Mouse (Mus musculus): ENCODE results near the gene Cyp2d22.
"Not testable (repeated sequence)": the region's sequence is repeated elsewhere in the genome, so short reads cannot be mapped to it uniquely, and the experiment has no call there.

Gene Cyp2d22

GRCm38 (mm10) chr15:82376393-82377138 is 3.5 kb downstream of the Cyp2d22 start:
- DNase-seq (ENCODE audit: low spot score) = peak; percentile 57

- no peak for DNase-seq (ENCODE audit: low spot score)
Observed at GRCm38 (mm10) chr15:82375855-82376254, 4.2 kb downstream of the Cyp2d22 start.

- no peak for DNase-seq (ENCODE audit: low spot score)
Observed at GRCm38 (mm10) chr15:82374437-82374836, 5.6 kb downstream of the Cyp2d22 start.

DNA sequence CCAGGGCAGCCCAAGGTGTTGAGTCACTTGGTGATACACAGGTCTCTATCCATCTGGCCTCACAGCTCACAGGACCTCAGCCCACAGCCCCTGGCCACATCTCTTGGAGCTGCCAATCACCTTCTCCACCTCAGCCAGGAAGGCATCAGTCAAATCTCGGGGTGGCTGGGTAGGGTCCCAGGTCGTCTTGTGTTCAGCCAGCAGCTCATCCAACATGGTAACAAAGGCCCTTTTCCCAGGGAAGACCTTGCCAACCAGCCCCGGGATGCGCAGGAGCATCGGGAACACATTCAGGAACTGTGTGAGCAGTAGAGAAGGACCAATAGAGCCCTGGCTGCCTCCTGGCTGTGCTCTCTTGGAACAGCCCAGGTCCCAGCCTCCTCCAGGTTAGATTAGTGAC is 7.1 kb downstream of the Cyp2d22 start:
- DNase-seq (ENCODE audit: low spot score) = no peak

- no peak for DNase-seq (ENCODE audit: low spot score)
Observed at GRCm38 (mm10) chr15:82372446-82372845, 7.6 kb downstream of the Cyp2d22 start.

- no peak for DNase-seq (ENCODE audit: low spot score)
Observed at GRCm38 (mm10) chr15:82368851-82369250, 11.2 kb downstream of the Cyp2d22 start.

GRCm38 (mm10) chr15:82368146-82368545 is 11.9 kb downstream of the Cyp2d22 start:
- no peak for DNase-seq (ENCODE audit: low spot score)

DNA sequence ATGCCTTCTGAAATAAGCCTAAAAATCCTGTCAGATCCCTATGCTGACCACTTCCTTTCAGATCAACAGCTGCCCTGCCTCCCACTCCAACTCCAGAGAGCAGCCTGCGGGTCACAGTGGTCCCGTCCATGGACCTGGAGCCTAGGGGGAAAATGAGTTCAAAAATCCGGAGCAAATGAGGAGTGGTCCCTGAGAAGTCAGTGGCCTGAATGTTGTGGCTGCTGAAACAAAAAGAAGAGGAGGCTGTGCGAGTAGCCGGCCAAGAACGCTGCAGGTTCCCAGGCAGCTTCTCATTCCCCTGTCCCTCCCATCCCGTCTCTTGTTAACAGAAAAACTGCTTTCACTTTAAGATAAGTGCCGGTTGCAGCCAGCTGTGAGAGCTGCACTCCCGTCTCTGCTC is 15.5 kb downstream of the Cyp2d22 start:
- DNase-seq (ENCODE audit: low spot score) = not testable (repeated sequence)

DNA sequence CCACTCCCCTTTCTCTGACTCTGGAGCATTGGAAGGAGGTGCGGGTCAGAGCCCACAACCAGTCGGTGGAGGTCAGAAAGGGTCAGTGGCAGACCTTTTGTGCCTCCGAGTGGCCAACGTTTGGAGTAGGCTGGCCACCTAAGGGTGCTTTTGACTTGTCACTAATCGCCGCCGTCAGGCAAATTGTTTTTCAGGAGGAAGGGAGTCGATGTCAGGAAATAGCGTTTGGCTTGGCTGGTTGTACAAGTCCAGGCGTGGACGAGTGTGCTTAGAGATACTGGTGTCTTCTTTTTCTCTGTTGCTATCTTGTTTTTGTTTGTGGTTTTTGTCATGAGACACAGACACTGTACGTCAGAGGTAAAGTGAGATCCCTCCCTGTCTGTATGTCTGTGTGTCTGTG is 16.3 kb downstream of the Cyp2d22 start:
- not testable (repeated sequence) for DNase-seq (ENCODE audit: low spot score)

GRCm38 (mm10) chr15:82362234-82362633 is 17.8 kb downstream of the Cyp2d22 start:
- no peak for DNase-seq (ENCODE audit: low spot score)

- DNase-seq (ENCODE audit: low spot score) = no peak
Observed at GRCm38 (mm10) chr15:82361459-82362018, 18.5 kb downstream of the Cyp2d22 start.

- DNase-seq (ENCODE audit: low spot score) = no peak
Observed at GRCm38 (mm10) chr15:82358431-82359260, 21.4 kb downstream of the Cyp2d22 start.

DNA sequence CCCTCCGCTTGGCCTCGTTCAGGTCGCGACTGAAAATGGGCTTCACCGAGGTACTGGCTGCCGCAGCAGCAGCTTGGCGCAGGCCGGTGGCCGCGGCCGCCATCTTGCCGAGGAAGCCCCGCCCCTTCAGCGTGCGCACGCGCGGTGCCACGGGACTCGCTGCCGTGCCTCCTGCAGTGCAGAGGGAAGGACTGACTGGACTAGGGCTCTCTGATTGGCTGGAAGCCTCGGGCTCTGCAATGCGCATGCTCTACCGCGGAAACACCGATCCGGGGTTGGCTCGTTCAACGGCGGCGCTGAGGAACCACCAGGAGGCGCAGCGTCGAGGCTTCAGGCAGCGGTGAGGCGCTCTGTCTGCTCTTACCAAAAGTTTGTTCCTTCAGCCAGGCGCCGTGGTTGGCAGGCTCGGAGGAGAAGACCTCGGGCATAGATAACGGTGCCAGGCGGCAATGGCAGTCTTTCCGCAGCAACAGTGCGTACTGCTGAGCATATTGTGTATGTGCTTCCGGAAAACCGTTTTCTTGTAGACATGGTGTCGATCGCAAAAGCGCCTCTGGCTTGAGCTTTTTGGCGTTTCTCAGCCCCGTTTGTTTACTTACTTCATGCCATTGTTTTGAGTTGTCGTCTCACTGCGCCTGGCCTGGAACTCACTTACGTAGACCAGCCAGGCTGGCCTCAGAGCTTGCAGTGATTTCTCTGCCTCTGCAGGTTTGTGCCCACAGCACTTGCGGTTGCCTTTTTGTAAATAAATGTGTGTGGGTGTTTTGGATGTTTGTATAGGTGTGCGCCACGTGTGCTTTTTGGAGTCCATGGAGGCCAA is 25.7 kb downstream of the Cyp2d22 start, which contains the start of gene Ndufa6:
Gene Ndufa6 (minus strand): TSS at position 197 of the 820 bp plus-strand sequence.
- DNase-seq (ENCODE audit: low spot score) = peak; percentile 98

DNA sequence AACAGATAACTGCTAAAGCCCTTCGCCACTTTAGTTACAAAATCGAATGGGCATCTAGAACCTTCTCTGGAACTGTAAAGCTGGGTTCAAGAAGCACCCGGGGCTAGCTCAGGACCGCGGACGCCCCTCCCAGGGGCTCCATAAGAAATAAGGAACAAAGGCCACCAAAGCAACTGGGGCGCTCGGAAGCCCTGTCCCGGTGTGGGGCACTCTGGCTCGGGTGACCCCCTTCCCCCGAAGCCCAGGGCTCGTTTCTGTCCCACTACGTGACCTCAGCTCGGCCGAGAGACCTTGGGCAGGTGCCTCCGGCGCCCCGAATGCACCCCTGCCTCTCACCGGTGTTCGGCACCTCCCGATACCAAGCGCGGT is 26.3 kb downstream of the Cyp2d22 start:
- DNase-seq (ENCODE audit: low spot score) = no peak

DNA sequence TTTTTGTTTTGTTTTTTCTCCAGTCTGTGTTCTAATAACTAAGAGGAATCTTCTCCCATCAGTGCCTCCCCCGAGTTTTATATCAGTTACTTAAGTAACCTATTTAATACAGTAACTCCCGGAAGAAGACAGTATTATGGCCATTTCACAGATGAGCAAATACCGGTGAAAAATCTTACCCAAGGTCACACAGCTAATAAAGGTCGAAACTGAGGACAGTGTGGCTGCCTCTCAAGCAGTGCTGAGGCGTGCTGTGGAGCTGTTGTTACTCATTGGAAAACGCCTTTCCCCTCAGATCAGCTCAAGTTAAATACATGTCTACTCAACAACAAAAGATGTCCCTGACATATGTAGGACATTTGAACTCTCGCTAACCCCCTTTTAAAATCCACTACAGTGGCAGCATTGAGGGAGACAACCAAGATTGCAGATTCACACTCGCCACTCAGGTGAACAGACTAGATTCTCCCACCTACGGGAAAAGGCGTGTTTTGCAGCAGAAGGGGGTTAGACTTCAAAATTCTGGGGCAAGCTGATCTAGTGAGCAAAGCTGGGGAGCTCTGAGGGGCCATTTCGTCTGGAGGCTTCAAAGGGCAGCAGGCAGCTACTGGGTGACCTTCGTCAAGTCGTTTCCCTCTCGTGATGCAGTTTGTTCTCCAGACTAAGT is 26.8 kb downstream of the Cyp2d22 start:
- no peak for DNase-seq (ENCODE audit: low spot score)

GRCm38 (mm10) chr15:82351480-82351879 is 28.6 kb downstream of the Cyp2d22 start:
- DNase-seq (ENCODE audit: low spot score) = no peak

DNA sequence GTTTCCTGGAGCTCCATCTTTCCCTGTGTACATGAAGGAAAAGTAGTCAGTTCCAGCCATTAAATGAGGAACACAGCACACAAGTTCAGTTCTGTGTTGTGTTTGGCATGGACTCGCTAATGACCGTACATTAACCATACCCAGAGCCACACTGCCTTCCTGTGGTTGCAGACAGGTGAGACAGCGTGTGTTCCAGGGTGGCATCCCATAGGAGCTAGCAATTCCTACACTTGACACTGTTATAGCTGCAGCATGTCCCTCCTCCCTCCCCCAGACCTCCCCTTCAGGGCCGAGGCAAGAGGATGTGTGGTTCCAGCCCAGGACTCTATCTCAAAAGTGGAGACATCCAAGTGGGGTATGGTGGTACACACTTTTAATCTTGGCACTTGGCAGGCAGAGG is 29.7 kb downstream of the Cyp2d22 start:
- no peak for DNase-seq (ENCODE audit: low spot score)

GRCm38 (mm10) chr15:82348999-82349341 is 31.1 kb downstream of the Cyp2d22 start:
- DNase-seq (ENCODE audit: low spot score) = no peak

GRCm38 (mm10) chr15:82348258-82348998 is 31.6 kb downstream of the Cyp2d22 start:
- no peak for DNase-seq (ENCODE audit: low spot score)

DNA sequence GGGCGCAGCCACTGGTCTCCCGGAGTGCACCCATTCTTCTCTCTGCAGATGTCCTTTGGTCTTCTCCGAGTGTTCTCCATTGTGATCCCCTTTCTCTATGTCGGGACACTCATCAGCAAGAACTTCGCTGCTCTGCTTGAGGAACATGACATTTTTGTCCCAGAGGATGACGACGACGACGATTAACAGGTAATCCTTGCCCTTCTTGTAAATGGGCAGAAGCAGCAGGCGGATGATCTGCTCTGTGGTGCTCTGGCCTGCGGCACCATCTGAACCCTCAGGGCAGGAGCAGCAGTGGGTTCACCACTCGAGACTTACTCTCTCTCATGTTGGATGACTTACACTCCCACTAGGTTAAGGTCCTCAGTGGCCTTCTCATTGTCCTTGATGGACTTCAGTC is 32.2 kb downstream of the Cyp2d22 start:
- no peak for DNase-seq (ENCODE audit: low spot score)

- no peak for DNase-seq (ENCODE audit: low spot score)
Observed at GRCm38 (mm10) chr15:82347303-82347676, 32.8 kb downstream of the Cyp2d22 start.
